Mouse (Mus musculus): ENCODE data around the gene Pigo.
A peak's percentile ranks its signal among the peaks of the same experiment; 100 is the strongest.
"Not testable (repeated sequence)": the region's sequence is repeated elsewhere in the genome, so short reads cannot be mapped to it uniquely, and the experiment has no call there.

Gene Pigo

GRCm38 (mm10) chr4:43001272-43001671 is 24.3 kb downstream of the Pigo start:
- DNase-seq (ENCODE audit: low read depth, low spot score): no peak

GRCm38 (mm10) chr4:43000141-43000986 is 25.3 kb downstream of the Pigo start, which contains the start of gene Vcp:
Vcp (minus strand) TSS chr4:43000507.
- DNase-seq (ENCODE audit: low read depth, low spot score): peak; percentile 99

- peak; percentile 91 for DNase-seq (ENCODE audit: low read depth, low spot score)
These were observed 26.0 kb downstream of the Pigo start for GRCm38 (mm10) chr4:42999451-43000140.

- DNase-seq (ENCODE audit: low read depth, low spot score): no peak
These were observed 27.6 kb downstream of the Pigo start for GRCm38 (mm10) chr4:42998022-42998421.

- no peak for DNase-seq (ENCODE audit: low read depth, low spot score)
These were observed 37.3 kb downstream of the Pigo start for GRCm38 (mm10) chr4:42988296-42988695.

- DNase-seq (ENCODE audit: low read depth, low spot score): not testable (repeated sequence)
These were observed 45.2 kb downstream of the Pigo start for GRCm38 (mm10) chr4:42980467-42980866.

- peak; percentile 51 for DNase-seq (ENCODE audit: low read depth, low spot score)
These were observed 47.6 kb downstream of the Pigo start for GRCm38 (mm10) chr4:42978062-42978461.

- no peak for DNase-seq (ENCODE audit: low read depth, low spot score)
These were observed 51.8 kb downstream of the Pigo start for GRCm38 (mm10) chr4:42973868-42974267.

GRCm38 (mm10) chr4:42972952-42973351 is 52.7 kb downstream of the Pigo start:
- no peak for DNase-seq (ENCODE audit: low read depth, low spot score)

- no peak for DNase-seq (ENCODE audit: low read depth, low spot score)
These were observed 56.3 kb downstream of the Pigo start, which contains the start of gene 1700022I11Rik for GRCm38 (mm10) chr4:42969304-42969703. 1700022I11Rik (plus strand) TSS chr4:42969604.
